Mouse (Mus musculus): ENCODE data around the gene Sgpp2.

- TF ChIP-seq CTCF (IDR thresholded peaks at IDR 0.05; ENCODE audit: low read depth) (no peak), EP300 (optimal IDR thresholded peaks at IDR 0.05) (no peak)
These were observed 136.1 kb downstream of the Sgpp2 start for GRCm38 (mm10) chr1:78446232-78446631.

All from stomach, postnatal 0 days (tissue).